Mouse (Mus musculus) ES-Bruce4 (cell line): Measurements from ENCODE around the gene Fkbp11. TPM values are rescaled to one million over a fixed set of nuclear protein-coding genes. Genes with fewer than 3 reads are reported as not detected.

Source experiments
- H3K27ac ChIP-seq: 2 replicates; pipeline ENCODE4 v1.5.1; 2012; ENCODE audit warnings: low read length, inconsistent platforms; ENCODE audit not compliant: insufficient read depth
- H3K27me3 ChIP-seq: 2 replicates; pipeline ENCODE4 v1.6.1; 2012; ENCODE audit warnings: mild to moderate bottlenecking, low read length, inconsistent platforms; ENCODE audit not compliant: control insufficient read depth, poor library complexity, insufficient read depth, severe bottlenecking
- H3K36me3 ChIP-seq: 2 replicates; pipeline ENCODE4 v1.6.1; 2012; ENCODE audit warnings: inconsistent platforms, mild to moderate bottlenecking, low read length, moderate library complexity; ENCODE audit not compliant: control insufficient read depth, poor library complexity, insufficient read depth, severe bottlenecking
- H3K4me1 ChIP-seq: one replicate; pipeline ENCODE4 v1.8.1; 2011; ENCODE audit warnings: low read length; ENCODE audit not compliant: control insufficient read depth, insufficient read depth
- H3K4me3 ChIP-seq: 2 replicates; pipeline ENCODE4 v1.5.1; 2011; ENCODE audit warnings: low read depth, mild to moderate bottlenecking, low read length
- H3K9ac ChIP-seq: 2 replicates; pipeline ENCODE4 v1.6.1; 2012; ENCODE audit warnings: low read depth, mild to moderate bottlenecking, inconsistent platforms; ENCODE audit not compliant: poor library complexity, severe bottlenecking
- H3K9me3 ChIP-seq: replicated peaks from 2 replicates; pipeline ENCODE4 v1.6.1; 2012; ENCODE audit warnings: mild to moderate bottlenecking, low read length, inconsistent platforms; ENCODE audit not compliant: control insufficient read depth, poor library complexity, insufficient read depth, severe bottlenecking
- CTCF ChIP-seq: IDR thresholded peaks from one replicate; pipeline ENCODE4 v1.8.1; 2011; ENCODE audit warnings: low read depth, low read length
- EP300 ChIP-seq: IDR thresholded peaks from 2 replicates; pipeline ENCODE4 v1.6.1; 2011; ENCODE audit warnings: low read depth, low read length; ENCODE audit not compliant: insufficient read depth
- POLR2A ChIP-seq: IDR thresholded peaks from one replicate; pipeline ENCODE4 v1.8.1; 2011; ENCODE audit warnings: low read length; ENCODE audit not compliant: insufficient read depth
- polyA plus RNA-seq: library from polyadenylated mRNA; stranded (reverse); fragments of >200 nt; gene quantifications from 2 replicates; pipeline ENCODE4 v1.2.4, GENCODE M21; 2011; ENCODE audit warnings: low read depth; ENCODE audit not compliant: missing spikeins, insufficient read depth, insufficient read length

Gene Fkbp11
- polyA plus RNA-seq, 1 experiment = 30.0 TPM

GRCm38 (mm10) chr15:98696216-98696615 lies 31.8 kb downstream of the Fkbp11 start:
- Histone ChIP-seq H3K36me3 (no peaks in the 10 kb centered on the region), H3K9ac (peak overlapping the region; percentile 51), H3K27me3 (no peaks in the 10 kb centered on the region), H3K4me3 (peak overlapping the region; percentile 52), H3K27ac (no peak overlapping the region), H3K4me1 (peaks cover 2% of the 10 kb centered on the region), H3K9me3 (no peaks in the 10 kb centered on the region)
- TF ChIP-seq EP300 (no peak), CTCF (no peak), POLR2A (no peak)

DNA sequence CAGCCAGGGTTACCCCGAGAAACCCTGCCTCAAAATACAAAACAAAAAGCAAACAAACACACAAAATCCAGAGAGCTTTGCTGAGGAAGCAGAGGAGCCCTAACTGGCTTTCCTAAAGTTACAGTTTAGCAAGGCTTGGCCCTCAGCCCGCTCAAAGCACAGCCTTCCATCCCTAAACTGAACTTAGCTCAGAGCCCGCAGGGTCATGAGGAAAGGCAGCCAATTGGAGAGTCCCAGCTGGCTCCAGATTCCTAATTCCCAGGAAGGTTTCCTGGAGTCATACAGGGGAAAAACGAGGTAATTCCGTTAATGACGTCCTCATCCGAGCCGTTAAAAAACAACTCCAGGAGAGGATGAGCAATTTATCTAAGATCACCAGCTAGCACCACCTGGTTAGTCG lies 32.3 kb downstream of the Fkbp11 start:
- peak overlapping the region; percentile 52 for H3K4me3 ChIP-seq

DNA sequence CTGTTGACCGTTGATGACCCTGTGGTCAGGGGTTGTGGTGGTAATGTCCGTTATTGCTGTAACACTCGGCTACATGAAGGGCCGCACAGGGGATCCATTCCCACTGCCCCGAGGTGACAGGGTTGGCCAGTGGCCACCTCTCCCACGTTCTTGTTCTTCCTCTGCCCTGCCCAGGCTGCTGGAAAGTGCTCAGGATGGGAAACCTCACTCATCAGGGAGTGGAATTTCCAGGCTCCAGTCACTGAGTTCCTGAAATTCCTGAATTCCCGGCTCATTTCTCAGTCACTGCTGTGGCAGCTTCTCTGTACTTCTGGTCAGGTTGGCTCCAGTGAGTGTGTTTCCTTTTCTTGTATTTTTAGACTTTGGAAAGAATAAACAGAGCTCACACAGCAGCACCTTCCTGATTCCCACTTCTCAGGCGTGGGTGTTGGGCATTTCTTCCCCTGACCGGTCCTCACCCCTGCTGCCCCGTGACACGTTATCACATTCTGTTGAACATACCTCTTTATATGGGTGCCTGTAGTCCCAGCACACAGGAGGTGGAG lies 35.8 kb downstream of the Fkbp11 start:
- no peak overlapping the region for H3K4me3 ChIP-seq
- TF ChIP-seq EP300 (no peak), CTCF (no peak), POLR2A (no peak)
- H3K4me1 ChIP-seq = peaks cover 2% of the 10 kb centered on the region

More for the DNA sequence above, 32.3 kb downstream of the Fkbp11 start:
- no peaks in the 10 kb centered on the region for H3K27me3 ChIP-seq
- H3K4me1 ChIP-seq = peaks cover 2% of the 10 kb centered on the region
- TF ChIP-seq EP300 = no peak
- no peak for TF ChIP-seq CTCF
- H3K36me3 ChIP-seq = no peaks in the 10 kb centered on the region
- peak overlapping the region; percentile 51 for H3K9ac ChIP-seq
- no peaks in the 10 kb centered on the region for H3K9me3 ChIP-seq
- no peak overlapping the region; the same call in 1 of the 2 replicates for H3K27ac ChIP-seq

GRCm38 (mm10) chr15:98691486-98692147 lies 36.4 kb downstream of the Fkbp11 start:
- Histone ChIP-seq H3K4me1 (peaks cover 2% of the 10 kb centered on the region), H3K9ac (no peak overlapping the region), H3K27me3 (no peaks in the 10 kb centered on the region), H3K36me3 (no peaks in the 10 kb centered on the region), H3K4me3 (no peak overlapping the region), H3K9me3 (no peaks in the 10 kb centered on the region), H3K27ac (no peak overlapping the region)
- TF ChIP-seq POLR2A (no peak), CTCF (no peak), EP300 (no peak)

More for the DNA sequence above, 35.8 kb downstream of the Fkbp11 start:
- Histone ChIP-seq H3K27me3 (no peaks in the 10 kb centered on the region), H3K9ac (no peak overlapping the region), H3K36me3 (no peaks in the 10 kb centered on the region), H3K27ac (no peak overlapping the region), H3K9me3 (no peaks in the 10 kb centered on the region)

DNA sequence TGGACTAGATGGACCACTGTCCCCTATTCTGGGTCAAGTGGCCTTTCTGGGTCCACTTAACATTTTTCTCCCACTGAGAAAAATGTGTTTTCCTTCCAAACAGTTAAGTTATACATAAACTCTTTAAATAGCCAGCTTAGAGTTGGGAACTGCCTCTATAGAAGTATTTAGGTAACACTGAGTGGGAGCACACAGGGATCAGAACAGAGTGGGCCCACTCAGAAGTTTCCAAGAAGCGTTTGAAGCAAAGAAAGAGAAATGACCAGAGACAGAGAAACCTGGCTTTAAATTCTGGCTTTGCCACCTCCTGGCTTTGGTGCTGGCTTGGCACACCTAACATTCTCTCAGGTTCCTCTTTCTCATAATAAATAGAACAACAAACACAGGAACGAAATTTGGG lies 38.3 kb downstream of the Fkbp11 start:
- Histone ChIP-seq H3K36me3 (no peaks in the 10 kb centered on the region), H3K9ac (no peak overlapping the region), H3K4me3 (no peak overlapping the region), H3K27ac (no peak overlapping the region), H3K9me3 (no peaks in the 10 kb centered on the region), H3K4me1 (peaks cover 2% of the 10 kb centered on the region), H3K27me3 (no peaks in the 10 kb centered on the region)
- TF ChIP-seq CTCF (no peak), EP300 (no peak), POLR2A (no peak)

DNA sequence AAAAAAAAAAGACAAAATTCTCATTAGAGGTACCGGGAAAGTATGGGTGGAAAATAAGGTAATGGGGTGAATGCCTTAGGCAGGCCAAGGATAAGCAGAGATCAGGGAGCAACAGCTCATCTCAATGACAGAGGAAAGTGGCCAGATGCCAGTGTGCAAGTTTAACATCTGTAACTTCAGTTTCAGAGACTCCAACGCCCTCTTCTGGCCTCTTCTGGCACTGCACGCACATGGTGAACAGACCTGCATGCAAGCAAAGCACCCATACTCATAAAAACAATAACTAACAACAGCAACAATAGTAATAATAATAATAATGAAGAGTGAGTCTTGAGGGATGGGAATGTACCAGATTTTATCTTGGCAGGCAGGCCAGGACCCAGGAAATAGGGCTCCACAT lies 42.1 kb downstream of the Fkbp11 start:
- H3K9me3 ChIP-seq = no peaks in the 10 kb centered on the region
- H3K4me3 ChIP-seq = no peak overlapping the region
- no peak overlapping the region for H3K9ac ChIP-seq
- H3K4me1 ChIP-seq = no peaks in the 10 kb centered on the region
- H3K27me3 ChIP-seq = no peaks in the 10 kb centered on the region
- H3K27ac ChIP-seq = no peak overlapping the region
- H3K36me3 ChIP-seq = no peaks in the 10 kb centered on the region
- TF ChIP-seq CTCF (peak; percentile 32), EP300 (no peak), POLR2A (no peak)
